Mouse (Mus musculus): ENCODE data around the gene Ddr1. TPM values are rescaled to one million over a fixed set of nuclear protein-coding genes. Genes with fewer than 3 reads are reported as not detected.
"Not testable (repeated sequence)": the region's sequence is repeated elsewhere in the genome, so short reads cannot be mapped to it uniquely, and the experiment has no call there.

The Ddr1 gene
- 10 to 100 TPM; 21.7 to 24.0 TPM for total RNA-seq (2021)
- long read RNA-seq, experiment 1, partial matches to known transcripts, result 1 of 9 reads
- long read RNA-seq, experiment 1, other reads (novel, unspliced or antisense), result 7 of 9 reads
- long read RNA-seq, experiment 2, partial matches to known transcripts, result 0 of 6 reads
- long read RNA-seq, experiment 2, other reads (novel, unspliced or antisense), result 6 of 6 reads

DNA sequence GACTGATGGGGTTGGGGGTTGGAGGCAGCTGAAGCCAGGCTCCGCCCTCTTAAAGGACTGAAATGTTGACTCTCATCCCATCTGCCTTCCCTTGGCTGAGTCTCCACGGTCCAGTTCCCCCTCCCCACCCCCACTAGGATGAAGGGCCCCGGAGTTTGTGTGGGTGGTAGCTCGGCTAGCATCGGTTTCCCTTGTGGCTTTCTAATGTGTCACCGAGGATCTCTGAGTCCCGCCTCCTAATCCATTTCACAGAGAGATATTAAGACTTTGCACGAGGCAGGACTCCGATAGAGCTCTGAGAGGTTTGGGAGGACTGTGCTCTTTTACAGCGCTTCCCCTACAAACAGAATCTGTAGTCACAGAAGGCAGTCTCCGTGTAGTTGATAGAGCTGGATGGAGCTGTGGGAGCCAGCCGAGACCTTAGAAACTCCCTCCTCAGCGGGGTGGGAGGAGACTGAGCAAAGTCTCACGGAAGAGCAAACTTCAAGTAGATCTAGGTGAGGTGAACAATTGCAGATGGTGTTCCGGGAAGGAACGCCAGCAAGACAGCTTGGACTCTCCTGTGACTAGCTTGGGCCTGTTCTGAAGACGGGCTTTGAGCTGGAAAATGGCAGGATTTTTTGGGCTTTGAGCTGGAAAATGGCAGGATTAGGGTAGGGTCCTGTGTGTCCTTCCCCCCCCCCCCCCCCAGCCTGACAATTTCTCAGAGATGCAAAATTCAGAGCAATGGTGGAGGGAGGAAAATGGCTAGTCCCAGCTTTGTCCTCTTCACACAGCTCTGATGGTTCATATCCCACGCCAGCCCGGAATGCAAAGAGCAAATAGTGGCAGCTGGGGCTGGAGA lies at the start of gene Ddr1:
Gene Ddr1, minus strand, starts transcription at position 1 of the 844 bp plus-strand sequence.
- DNase-seq, result peak; percentile 26 to 38

DNA sequence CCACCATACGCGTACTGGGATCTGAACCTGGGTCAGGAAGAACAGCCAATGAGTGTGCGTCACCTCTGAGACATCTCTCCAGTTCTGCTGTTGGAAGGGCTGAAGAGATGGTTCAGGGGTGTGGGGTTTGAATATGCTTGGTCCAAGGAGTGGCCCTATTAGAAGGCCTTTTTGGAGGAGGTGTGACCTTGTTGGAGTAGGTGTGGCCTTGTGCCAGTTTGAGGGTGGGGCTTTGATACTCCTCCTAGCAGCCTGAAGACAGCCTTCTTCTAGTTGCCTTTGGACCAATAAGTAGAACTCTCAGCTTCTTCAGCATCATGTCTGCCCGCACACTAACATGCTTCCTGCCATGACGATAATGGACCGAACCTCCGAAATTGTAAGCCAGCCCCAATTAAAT lies 49.2 kb upstream of the Ddr1 start:
- no peak for DNase-seq

- DNase-seq, result peak; percentile 48 to 64
These were observed 47.9 kb upstream of the Ddr1 start for GRCm38 (mm10) chr17:35752221-35752811.

DNA sequence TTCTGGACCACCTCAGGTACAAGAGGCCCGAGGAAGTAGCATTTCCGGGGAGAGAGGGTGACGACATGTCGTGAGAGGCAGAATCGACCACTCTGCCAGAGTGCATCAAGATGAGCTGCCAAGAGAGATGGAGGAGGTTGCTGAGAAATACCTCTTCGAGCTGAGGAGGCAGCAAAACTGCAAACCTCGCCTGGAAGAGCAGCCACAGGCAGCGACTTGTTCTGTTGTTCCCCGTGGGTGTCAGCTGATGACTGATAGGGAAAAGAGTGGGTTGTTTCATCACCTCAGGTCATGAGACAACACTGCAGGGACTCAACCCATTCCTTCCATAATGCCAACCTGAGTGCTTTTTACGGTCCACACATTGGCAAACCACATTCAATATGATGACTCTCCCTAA lies 45.3 kb upstream of the Ddr1 start:
- DNase-seq, result no peak

DNA sequence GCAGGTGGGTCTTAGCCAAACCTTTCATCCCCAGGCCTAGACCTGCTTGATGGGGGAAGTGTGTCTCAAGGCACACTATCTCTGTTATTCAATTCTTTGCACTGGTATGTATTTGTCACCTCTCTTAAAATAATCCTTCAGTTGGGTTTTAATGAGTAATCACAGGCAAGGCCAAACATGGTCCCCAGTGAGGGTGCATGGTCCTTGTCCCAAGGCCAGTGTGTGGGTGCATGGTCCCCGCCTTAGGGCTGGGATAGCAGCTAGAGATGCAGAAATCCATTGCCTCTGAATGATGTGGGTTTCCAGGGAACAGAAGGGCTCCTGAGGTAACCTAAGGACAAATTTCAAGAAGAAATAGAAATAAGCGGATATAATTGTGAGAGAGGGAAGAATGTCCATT lies 39.9 kb upstream of the Ddr1 start:
- no peak for DNase-seq

- DNase-seq, result no peak
These were observed 38.5 kb upstream of the Ddr1 start for GRCm38 (mm10) chr17:35742948-35743347.

DNA sequence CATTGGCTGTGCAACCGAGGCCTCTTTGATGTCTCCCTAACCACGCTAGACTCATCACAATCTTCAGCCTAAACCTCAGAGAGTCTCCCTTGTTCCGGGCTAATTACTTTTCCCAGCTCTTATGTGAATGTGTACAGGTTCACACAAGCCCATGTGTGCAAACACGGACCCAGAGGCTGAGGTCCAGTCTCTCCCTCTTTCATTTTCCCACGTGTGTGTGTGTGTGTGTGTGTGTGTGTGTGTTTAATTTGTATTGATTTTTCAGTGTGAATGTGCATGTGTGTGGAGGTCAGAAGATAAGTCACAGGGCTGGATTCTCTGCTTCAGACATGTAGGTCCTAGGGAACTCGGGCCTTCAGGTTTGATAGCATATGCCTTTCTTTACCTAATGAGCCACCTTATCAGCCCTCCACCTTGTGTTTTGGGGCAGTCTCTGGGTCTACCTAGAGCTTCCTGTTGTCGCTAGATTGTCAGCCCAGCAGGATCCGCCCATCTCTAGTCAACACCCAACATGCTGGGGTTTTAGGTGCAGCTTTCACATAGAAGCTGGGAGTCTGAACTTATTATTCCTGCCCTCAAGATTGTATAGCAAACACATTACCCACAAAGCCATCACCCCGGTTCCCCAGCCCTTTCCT lies 37.3 kb upstream of the Ddr1 start:
- DNase-seq, result no peak

GRCm38 (mm10) chr17:35740276-35740880 lies 36.0 kb upstream of the Ddr1 start:
- no peak for DNase-seq

DNA sequence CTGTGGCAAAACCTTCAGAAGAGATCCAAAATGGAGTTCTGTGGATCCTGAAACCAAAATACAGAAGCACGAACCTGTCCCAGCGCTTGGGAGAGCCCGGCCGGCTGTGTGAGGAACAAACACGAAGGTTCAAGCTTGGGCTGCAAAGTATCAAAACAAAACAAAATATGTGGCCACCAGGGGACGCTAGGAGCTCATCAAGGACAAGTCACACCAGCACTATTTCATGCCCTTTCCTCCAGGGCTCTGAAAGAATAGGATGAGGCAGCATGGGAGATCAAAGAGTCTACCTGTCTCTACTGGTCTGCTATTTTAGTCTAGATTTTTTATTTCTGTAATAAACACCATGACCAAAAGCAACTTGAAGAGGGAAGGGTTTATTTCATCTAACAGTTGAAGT lies 35.3 kb upstream of the Ddr1 start:
- peak; percentile 91 to 97 for DNase-seq

DNA sequence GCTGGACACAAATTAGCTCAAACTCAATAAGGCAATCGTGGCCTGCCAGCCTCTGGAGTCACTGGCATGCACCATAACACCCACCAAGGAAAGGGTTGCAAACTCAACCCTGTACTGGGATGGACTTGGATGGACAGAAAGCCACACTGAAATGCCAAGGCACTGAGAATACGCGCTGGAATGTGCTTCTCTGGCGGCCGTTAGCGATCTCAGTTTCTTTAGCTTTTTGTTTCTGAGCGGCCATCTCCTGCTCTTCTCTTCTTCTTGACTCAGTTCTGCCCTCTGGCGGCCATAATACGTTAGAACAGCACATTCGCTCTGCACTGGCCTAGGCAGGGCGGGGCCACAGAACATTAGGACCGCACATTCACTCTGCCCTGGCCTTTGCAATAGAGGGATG lies 33.3 kb upstream of the Ddr1 start:
- DNase-seq, result peak; percentile 86 to 90

DNA sequence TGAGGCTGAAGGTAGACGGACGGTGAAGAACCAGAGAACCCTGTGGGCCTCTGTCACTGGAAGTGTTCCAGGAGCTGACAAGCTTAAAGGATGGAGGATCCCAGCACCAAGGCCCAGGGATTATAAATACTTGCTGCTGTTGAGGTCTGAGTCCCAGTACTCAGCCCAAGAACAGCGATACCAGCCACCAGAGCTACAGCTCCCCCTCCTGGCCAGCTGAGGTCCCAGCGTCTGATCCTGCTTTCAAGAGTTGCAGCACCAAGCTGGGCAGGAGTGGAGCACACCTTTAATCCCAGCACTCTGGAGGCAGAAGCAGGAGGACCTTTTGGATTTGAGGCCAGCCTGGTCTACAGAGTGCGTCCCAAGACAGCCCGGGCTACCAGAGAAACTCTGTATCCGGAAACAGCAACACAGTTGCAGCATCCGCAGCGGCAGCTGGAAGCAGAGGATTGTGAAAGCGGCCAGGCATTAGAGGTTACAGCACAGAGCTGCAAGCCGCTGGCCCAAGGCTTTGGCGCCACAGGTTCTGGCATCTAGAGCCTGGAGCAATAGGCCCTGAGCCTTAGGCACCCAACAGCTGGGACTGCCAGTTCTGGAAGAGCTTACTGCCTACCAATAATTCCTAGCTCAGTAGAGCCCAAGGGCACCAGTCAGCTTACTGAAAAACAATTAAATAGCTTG lies 32.0 kb upstream of the Ddr1 start:
- DNase-seq, result peak; percentile 70 to 81

DNA sequence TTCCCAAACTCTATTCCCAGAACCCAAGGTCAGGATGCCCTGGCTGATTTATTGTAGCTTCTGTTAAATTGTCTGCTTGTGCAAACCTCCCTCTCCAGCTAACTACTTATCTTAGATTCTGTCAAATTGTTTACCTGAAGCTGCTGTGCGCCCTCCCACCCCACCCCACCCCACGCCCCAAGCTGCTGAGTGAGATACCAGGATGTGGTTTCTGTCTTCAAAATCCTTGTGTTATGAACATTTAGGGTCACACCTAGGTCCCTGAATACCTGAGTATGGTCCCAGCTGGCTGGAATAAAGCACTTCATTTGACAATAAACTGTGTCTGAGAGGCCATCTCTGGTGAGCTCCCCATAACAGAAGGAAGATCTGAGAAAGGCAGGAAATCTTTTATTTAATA lies 30.1 kb upstream of the Ddr1 start:
- DNase-seq, result no peak

- DNase-seq, result no peak
These were observed 29.0 kb upstream of the Ddr1 start for GRCm38 (mm10) chr17:35733398-35733797.

DNA sequence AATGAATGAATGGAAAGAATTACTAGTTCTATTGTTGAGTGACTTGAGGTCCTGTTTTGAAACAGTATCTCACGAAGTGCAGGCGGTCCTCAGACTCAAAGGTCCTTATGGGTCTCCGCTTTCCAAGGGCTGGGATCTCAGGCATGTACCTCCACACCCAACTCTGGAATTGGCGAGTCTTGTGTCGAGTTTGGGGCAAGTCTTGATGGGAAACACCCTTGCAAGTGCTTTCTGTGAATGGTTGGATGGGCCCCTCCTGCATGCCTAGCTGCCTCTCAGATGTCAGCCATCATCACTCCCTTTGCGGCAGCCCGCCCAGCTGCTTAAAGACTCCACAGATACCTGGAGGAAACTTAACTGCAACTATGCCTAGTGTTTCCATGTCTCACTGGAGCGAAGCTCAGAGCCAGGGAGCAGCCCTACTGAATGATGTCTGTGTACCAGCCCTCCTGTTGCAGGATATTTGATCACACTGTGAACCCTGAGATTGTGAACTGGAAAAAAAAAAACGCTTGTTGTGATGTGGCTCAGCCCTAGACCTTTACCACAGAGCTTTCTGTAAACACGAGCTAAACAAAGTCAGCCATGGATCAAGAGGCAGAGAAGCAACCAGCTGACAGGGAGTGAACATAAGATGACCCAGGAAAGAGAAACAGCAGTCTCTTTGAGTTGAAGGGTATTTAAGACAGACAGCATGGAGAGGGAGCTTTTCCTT lies 27.2 kb upstream of the Ddr1 start:
- DNase-seq, result no peak

GRCm38 (mm10) chr17:35730112-35730511 lies 25.7 kb upstream of the Ddr1 start:
- not testable (repeated sequence) for DNase-seq

DNA sequence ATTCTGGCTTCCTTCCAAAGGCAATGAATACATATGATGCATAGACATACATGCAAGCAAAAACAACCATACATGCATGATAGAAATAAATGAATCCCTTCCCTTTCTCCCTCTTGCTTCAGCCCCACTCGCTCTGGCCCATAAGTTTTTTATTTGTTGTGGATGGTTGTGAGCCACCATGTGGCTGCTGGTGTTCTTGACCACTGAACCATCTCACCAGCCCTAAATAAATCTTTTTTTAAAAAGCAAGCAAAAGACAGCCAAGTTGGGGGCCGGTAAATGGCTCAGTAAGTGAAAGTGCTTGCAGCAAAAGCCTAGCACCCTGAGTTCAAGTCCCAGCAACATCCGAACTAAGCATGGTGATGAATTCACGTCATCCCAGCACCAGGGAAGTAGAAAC lies 24.4 kb upstream of the Ddr1 start:
- no peak for DNase-seq

DNA sequence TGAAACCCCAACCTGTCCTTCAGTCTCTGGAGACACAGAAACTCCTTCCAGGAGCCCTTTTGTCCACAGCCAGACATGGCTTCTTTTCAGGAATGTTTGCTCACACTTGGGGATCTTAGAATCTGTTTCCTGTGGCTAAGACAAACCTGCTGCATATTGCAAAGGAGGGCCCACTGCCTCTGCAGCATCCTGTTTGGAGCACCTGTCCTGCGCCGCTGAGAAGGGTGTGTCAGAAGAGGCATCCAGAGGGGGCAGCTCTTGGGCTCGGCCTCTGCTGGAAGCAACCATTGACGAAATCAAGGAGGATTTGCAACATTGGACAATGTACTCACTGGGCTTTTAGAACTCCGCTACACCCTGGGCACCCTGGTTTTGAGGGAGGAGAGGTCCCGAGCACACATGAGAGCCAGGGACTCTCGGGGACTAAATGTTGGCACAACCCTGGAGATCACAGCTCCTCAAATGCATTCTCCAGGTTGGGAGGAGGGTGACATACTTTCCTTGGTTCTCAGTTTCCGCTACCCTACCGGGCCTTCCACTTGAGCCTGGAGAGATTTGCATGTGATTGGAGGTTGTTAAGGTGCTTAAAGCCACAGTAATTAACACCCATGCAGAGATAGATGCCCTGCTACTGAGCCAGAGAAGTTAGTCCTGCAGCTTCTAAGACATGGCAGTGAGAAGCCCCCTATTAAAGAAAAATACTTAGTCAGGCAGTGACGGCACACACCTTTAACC lies 23.2 kb upstream of the Ddr1 start:
- DNase-seq, result no peak

- DNase-seq, result no peak
These were observed 22.6 kb upstream of the Ddr1 start for GRCm38 (mm10) chr17:35727028-35727427.

DNA sequence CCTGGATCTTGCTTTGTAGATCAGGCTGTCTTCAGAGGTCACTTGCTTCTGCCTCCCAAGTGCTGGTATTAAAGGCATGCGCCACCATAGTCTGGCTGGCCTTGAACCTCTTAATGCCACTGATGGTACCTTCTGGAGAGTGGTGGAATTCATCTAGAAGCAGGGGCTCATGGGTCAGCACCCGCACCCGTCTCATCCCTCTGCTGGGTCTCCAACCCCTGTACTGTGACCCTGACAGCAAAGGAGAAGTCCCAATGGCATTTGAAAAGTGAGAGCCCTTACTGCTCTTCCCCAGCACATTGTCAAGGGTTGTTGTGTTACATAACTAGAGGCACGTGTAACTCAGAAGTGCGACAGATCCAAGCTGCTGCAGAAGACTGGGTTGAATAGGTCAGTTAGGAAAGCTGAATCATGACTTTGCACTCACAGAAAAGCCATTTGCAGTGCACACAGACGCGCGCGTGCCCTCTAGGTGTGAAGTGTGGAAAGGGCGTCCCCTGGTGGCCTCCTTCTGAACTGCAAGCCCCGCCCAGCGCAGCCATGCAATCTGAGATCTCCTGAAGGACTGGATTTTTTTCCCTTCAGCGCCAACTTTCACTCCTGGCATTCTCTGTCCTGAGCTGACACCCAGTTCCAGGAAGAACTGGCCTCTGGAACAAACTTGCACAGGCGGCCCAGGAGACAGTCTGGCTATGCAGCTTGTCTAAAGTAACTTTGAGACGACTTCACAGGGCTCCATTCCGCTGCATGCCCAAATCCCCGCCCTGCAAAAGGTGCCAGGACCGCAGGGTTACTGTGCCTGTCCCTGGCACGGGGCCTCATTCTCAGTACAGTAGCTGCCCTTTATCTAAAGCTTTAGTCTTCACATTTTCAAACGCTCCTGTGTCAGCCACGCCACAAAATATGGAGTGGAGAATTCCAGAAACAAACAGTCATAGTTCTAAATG lies 21.1 kb upstream of the Ddr1 start:
- peak; percentile 91 to 96 for DNase-seq

All from heart, adult 18-20 months (tissue).